Comparison of ENCODE assay signal across 8 mouse cellular contexts in the genomic region with DNA sequence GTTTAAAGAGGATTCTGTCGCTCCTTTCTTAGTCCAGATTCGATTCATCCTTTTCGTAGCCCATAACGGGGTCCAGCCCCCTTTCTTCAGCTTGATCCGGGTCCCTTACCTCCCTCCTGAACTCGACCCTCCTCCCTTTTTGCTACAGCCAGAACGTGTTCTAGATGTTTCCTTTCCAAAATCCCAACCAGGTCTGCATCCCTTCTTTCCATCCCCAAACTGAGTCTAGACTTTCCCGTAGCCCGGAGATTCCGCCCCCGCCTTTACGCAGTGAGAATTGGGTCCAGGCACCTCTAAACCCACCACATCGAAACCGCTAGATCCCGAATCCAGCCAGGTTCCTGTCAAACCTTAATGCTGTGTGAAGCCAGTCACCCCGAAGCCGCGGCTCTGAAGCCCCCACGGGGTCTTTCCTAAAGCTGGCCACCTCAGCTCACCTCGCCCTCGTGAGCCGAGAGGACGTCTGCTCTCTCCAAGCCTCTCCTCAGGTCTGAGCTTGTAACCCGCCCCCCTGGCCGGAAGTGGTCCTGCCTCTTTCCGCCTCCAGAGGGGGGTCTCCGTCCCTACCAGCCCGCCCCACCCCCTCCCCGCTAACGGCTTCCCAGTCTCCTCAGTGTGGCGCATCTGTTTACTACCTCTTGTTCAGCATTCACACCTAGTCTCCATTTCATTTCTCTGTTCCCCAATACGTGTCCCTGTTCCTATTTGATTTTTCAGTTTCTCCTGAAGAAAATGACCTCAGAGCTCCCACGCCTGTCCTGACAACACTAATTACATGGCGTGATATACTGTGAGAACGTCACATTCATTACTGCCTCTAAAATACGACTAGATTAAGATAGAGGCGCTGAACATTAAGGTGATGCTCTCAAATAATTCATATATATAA. TPM values are rescaled to one million over a fixed set of nuclear protein-coding genes. Genes with fewer than 3 reads are reported as not detected.
A peak's percentile ranks its signal among the peaks of the same experiment; 100 is the strongest.
DNase-seq lines count a peak whose midpoint lies in the region; ATAC-seq and TF ChIP-seq lines count a peak whose summit lies in the region.

A gene (minus strand): TSS at position 676 of the 889 bp plus-strand sequence.

- H3K27ac ChIP-seq in CH12.LX (ENCODE audit: insufficient read depth, low read depth), result no peak within 1 kb of the TSS
- H3K27ac ChIP-seq in hindbrain, embryonic 10.5 days, result peak within 1 kb of the TSS; percentile 85
- H3K27ac ChIP-seq in neural tube, embryonic 12.5 days, result no peak within 1 kb of the TSS

- TF ChIP-seq RAD21 in CH12.LX (IDR thresholded peaks at IDR 0.05; ENCODE audit: low read depth, low read length), result no peak

- no peak for TF ChIP-seq POLR2A in CH12.LX (IDR thresholded peaks at IDR 0.05; ENCODE audit: low read depth, low read length)

- no peaks in the 10 kb centered on the region for H3K36me3 ChIP-seq in CH12.LX (replicated peaks in 1 of 2; ENCODE audit: control insufficient read depth in 1 of 2, insufficient read depth in 1 of 2, low read length in 1 of 2)
- peaks cover 28% of the 10 kb centered on the region for H3K36me3 ChIP-seq in hindbrain, embryonic 10.5 days
- H3K36me3 ChIP-seq in neural tube, embryonic 12.5 days, result peaks cover 17% of the 10 kb centered on the region

- no peak for TF ChIP-seq CTCF in CH12.LX (conservative IDR thresholded peaks at IDR 0.05 in 1 of 2, IDR thresholded peaks at IDR 0.05 in 1 of 2; ENCODE audit: low read depth in 2 of 2, low read length in 2 of 2)

- TF ChIP-seq EP300 in CH12.LX (IDR thresholded peaks at IDR 0.05; ENCODE audit: low read length), result no peak

- ATAC-seq in neural tube, embryonic 12.5 days (ENCODE audit: low FRiP score, low read depth), result peak; percentile 93

- in situ Hi-C loops in CH12.LX (cut with MboI; ENCODE audit: low pct_ligation_motif_present, low pct_unique_long_range_greater_than_20kb, low sequenced_read_pairs), result loop anchor here (25.0 kb wide), 1 partner anchor 455 kb away; no protein-coding TSS in a partner anchor

- peak within 1 kb of the TSS; percentile 64 for H3K4me2 ChIP-seq in CH12.LX (ENCODE audit: insufficient read depth, low read depth, poor library complexity, severe bottlenecking)
- peak within 1 kb of the TSS; percentile 56 for H3K4me2 ChIP-seq in neural tube, embryonic 12.5 days (replicated peaks)

- intact Hi-C loops in left cerebral cortex, postnatal 25 days (cut with DNase I), result loop anchor here (5.0 to 10.0 kb wide), 4 partner anchors 70 to 688 kb away; a partner anchor contains a TSS

- H3K79me2 ChIP-seq in CH12.LX (replicated peaks; ENCODE audit: control insufficient read depth, extremely low read depth, insufficient read depth, poor library complexity, severe bottlenecking), result no peaks in the 10 kb centered on the region

- H3K27me3 ChIP-seq in CH12.LX (replicated peaks), result no peaks in the 10 kb centered on the region
- H3K27me3 ChIP-seq in hindbrain, embryonic 10.5 days (ENCODE audit: insufficient read depth, poor library complexity, severe bottlenecking), result no peaks in the 10 kb centered on the region; the same call in 1 of the 2 replicates
- no peaks in the 10 kb centered on the region for H3K27me3 ChIP-seq in neural tube, embryonic 12.5 days (replicated peaks)

- H3K9me3 ChIP-seq in CH12.LX (replicated peaks; ENCODE audit: low read length), result no peaks in the 10 kb centered on the region
- H3K9me3 ChIP-seq in hindbrain, embryonic 10.5 days, result no peaks in the 10 kb centered on the region
- no peaks in the 10 kb centered on the region for H3K9me3 ChIP-seq in neural tube, embryonic 12.5 days

- no peak within 1 kb of the TSS for H3K9ac ChIP-seq in CH12.LX (ENCODE audit: insufficient read depth, low read depth)
- peak within 1 kb of the TSS; percentile 62 for H3K9ac ChIP-seq in neural tube, embryonic 12.5 days

- no peak within 1 kb of the TSS for H3K4me3 ChIP-seq in CH12.LX (replicated peaks in 1 of 3; ENCODE audit: low read depth in 2 of 3, low read length in 2 of 3, poor library complexity in 1 of 3)
- peak within 1 kb of the TSS; percentile 61 for H3K4me3 ChIP-seq in hindbrain, embryonic 10.5 days
- H3K4me3 ChIP-seq in neural tube, embryonic 12.5 days, result peak within 1 kb of the TSS; percentile 46

- WGBS in hindbrain, embryonic 10.5 days, result 23% methylated on average over 37 of the region's 37 CpGs
- 24% methylated on average over 37 of the region's 37 CpGs for WGBS in neural tube, embryonic 12.5 days

- no peak for DNase-seq in CH12.LX (ENCODE audit: extremely low read depth)
- peak; percentile 1 for DNase-seq in NIH3T3 (ENCODE audit: low read depth)
- DNase-seq in embryo, embryonic 9.5 days (ENCODE audit: extremely low spot score), result peak; percentile 72
- peak; percentile 78 for DNase-seq in hindbrain, embryonic 10.5 days (ENCODE audit: low spot score)
- peak; percentile 31 to 43 for DNase-seq in left cerebral cortex, postnatal 25 days (ENCODE audit: low spot score in 2 of 2)
- no peak for DNase-seq in ovary, postnatal 10 days (ENCODE audit: low spot score)
- no peak for DNase-seq in gastrocnemius, adult 8-10 months (ENCODE audit: low spot score in 2 of 2)

- no peaks in the 10 kb centered on the region for H3K4me1 ChIP-seq in CH12.LX (ENCODE audit: control insufficient read depth in 1 of 2, insufficient read depth in 2 of 2)
- H3K4me1 ChIP-seq in hindbrain, embryonic 10.5 days (replicated peaks), result 0 out of 2 replicates have a peak, but pooled peaks cover 4% of the 10 kb centered on the region
- no peaks in the 10 kb centered on the region for H3K4me1 ChIP-seq in neural tube, embryonic 12.5 days

- dilution Hi-C loops in CH12.LX (cut with MboI; ENCODE audit: extremely low pct_ligation_motif_present, extremely low pct_unique_long_range_greater_than_20kb, low sequenced_read_pairs), result no loop called here

TF ChIP-seq in CH12.LX, 34 proteins besides CTCF, POLR2A, EP300 and RAD21:
- TF ChIP-seq NRF1 (IDR thresholded peaks at IDR 0.05; ENCODE audit: low read depth, low read length) (no peak), HCFC1 (IDR thresholded peaks at IDR 0.05; ENCODE audit: low read depth, low read length) (no peak), MAX (IDR thresholded peaks at IDR 0.05; ENCODE audit: low read length) (no peak), ETS1 (conservative IDR thresholded peaks at IDR 0.05; ENCODE audit: low read depth, low read length) (no peak)

RNA-seq across cellular contexts. Expression of the gene that starts here (rescaled TPM):
- total RNA-seq in CH12.LX (2012; rRNA removed), result 0.13 and 0.21 TPM in 2 replicates
- total RNA-seq in CH12.LX (2014; rRNA removed), result not detected in 2 replicates
- polyA plus RNA-seq in CH12.LX (2012; ENCODE audit: insufficient read length, low read depth), result not detected in 2 replicates
- 37.8 and 38.9 TPM in 2 replicates for polyA plus RNA-seq in hindbrain, embryonic 10.5 days (2016; fragmentation: Nextera tagmentation; extraction: Ambion mirVana)
- 100 to 1,000 TPM; 143 to 154 TPM for total RNA-seq in left cerebral cortex, postnatal 25 days (2021)
- polyA plus RNA-seq in neural tube, embryonic 12.5 days (2016; fragmentation: Nextera tagmentation; extraction: Ambion mirVana), result 49.7 and 53.7 TPM in 2 replicates
- total RNA-seq in gastrocnemius, adult 8-10 months (2022), result under 1 TPM in 3 of 4 experiments, not detected in 1; 0.15 to 0.24 (median 0.22) TPM

Comparison
In these comparisons a context has a peak if more than half of its experiments do, and no peak if none do; other contexts are left out.
1. RNA of the gene that starts here (total RNA-seq): 143 to 154 TPM in left cerebral cortex, postnatal 25 days; 0.15 to 0.24 TPM in gastrocnemius, adult 8-10 months and 0.13 to 0.21 TPM in CH12.LX; every median in the first group is over 100 times any median in the second.
2. RNA of the gene that starts here (polyA plus RNA-seq): 49.7 to 53.7 TPM in neural tube, embryonic 12.5 days and 37.8 to 38.9 TPM in hindbrain, embryonic 10.5 days; not detected in CH12.LX; every median in the first group is over 10 times any median in the second.
3. DNase-seq: peak in NIH3T3 (single experiment), embryo, embryonic 9.5 days (single experiment), hindbrain, embryonic 10.5 days (single experiment) and left cerebral cortex, postnatal 25 days (2 of 2); none in CH12.LX (single experiment), ovary, postnatal 10 days (single experiment) and gastrocnemius, adult 8-10 months (0 of 2).
4. H3K4me3 ChIP-seq: peak in hindbrain, embryonic 10.5 days (single experiment) and neural tube, embryonic 12.5 days (single experiment); none in CH12.LX (0 of 3).